Mouse (Mus musculus) forebrain, embryonic 13.5 days (tissue): ENCODE measurements around the gene Tmem131. TPM values are rescaled to one million over a fixed set of nuclear protein-coding genes. Genes with fewer than 3 reads are reported as not detected.

ENCODE experiments used
- ATAC-seq: fragments of 200-750 bp; cut with Nextera tagmentation; 2 replicates; pipeline ENCODE4 v1.8.0; 2017
- H3K27ac ChIP-seq: fragments of 300-500 bp; sonication (generic); 2 replicates; pipeline ENCODE4 v1.5.1; 2015; ENCODE audit warnings: inconsistent platforms, mild to moderate bottlenecking, moderate library complexity
- H3K27me3 ChIP-seq: fragments of 300-500 bp; sonication (generic); 2 replicates; pipeline ENCODE4 v1.6.1; 2015; ENCODE audit warnings: mild to moderate bottlenecking, inconsistent platforms
- H3K36me3 ChIP-seq: fragments of 300-500 bp; sonication (generic); 2 replicates; pipeline ENCODE4 v1.6.1; 2015; ENCODE audit warnings: mild to moderate bottlenecking, inconsistent platforms; ENCODE audit not compliant: poor library complexity, severe bottlenecking
- H3K4me1 ChIP-seq: fragments of 300-500 bp; sonication (generic); 2 replicates; pipeline ENCODE4 v1.6.1; 2015; ENCODE audit warnings: inconsistent platforms
- H3K4me2 ChIP-seq: fragments of 300-500 bp; sonication (generic); 2 replicates; pipeline ENCODE4 v1.6.1; 2015; ENCODE audit warnings: inconsistent platforms, mild to moderate bottlenecking, moderate library complexity
- H3K4me3 ChIP-seq: fragments of 300-500 bp; sonication (generic); 2 replicates; pipeline ENCODE4 v1.5.1; 2015; ENCODE audit warnings: mild to moderate bottlenecking, inconsistent platforms
- H3K9ac ChIP-seq: fragments of 300-500 bp; sonication (generic); 2 replicates; pipeline ENCODE4 v1.6.1; 2015; ENCODE audit warnings: mild to moderate bottlenecking, inconsistent platforms
- H3K9me3 ChIP-seq: fragments of 300-500 bp; sonication (generic); replicated peaks from 2 replicates; pipeline ENCODE4 v1.6.1; 2016; ENCODE audit warnings: inconsistent platforms
- WGBS: fragments of 180-500 bp; shearing (Covaris S2); methylation state at CpG from one replicate; pipeline ENCODE4 v1.1.7; 2015; 5-methylcytosine and 5-hydroxymethylcytosine counted together
- polyA plus RNA-seq: library from polyadenylated mRNA; unstranded; fragments of >200 nt; fragmentation: Nextera tagmentation; extraction: Ambion mirVana; gene quantifications from 2 replicates; pipeline ENCODE4 v1.2.1, GENCODE M21; 2015

The Tmem131 gene
- polyA plus RNA-seq, 1 experiment from 2014 or later = 12.0 TPM

DNA sequence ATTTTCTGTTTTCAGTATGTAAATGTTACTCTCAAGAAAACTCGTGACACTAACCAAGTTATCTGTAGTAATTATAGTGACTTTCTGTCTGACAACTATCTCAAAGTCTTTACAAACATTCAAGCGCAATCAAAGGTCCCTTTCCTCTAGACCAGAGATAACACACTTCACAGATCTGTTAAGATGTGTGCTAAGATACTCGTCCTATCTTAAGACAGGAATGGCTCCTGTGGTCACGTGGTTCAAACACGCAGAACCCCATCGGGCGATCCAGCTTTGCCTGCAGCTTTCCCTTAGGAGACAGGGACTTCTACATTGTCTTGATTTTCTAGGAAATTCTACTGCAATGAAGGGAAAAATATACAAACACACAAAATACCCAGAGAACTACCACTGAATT, 6.9 kb downstream of the Tmem131 start:
- Histone ChIP-seq H3K27me3 (no peaks in the 10 kb centered on the region), H3K4me2 (peak overlapping the region; percentile 86), H3K9me3 (no peaks in the 10 kb centered on the region), H3K27ac (no peak overlapping the region), H3K36me3 (no peaks in the 10 kb centered on the region), H3K9ac (no peak overlapping the region), H3K4me3 (no peak overlapping the region), H3K4me1 (peaks cover 37% of the 10 kb centered on the region)
- 88% methylated on average over 7 of the region's 7 CpGs for WGBS
- no peak for ATAC-seq

DNA sequence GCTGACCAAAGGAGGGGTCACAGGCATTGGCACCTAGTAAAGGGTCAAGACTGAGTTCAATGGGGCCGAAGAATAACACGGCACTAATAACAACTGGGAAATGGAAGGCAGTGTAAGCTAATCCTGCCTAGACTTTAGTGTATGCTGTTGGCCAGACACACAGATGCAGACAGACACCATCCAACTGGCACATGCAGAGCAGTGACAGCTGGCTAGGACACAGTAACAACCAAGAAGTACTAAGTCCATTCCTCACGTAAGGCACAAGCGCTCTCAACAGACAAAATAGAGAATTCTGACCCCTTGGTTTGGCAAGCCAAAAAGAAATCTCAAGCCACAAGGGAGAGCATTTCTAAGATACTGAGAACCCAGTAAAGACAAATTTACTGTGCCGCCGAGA, 8.7 kb downstream of the Tmem131 start:
- Histone ChIP-seq H3K9ac (no peak overlapping the region), H3K27me3 (no peaks in the 10 kb centered on the region), H3K27ac (no peak overlapping the region), H3K36me3 (no peaks in the 10 kb centered on the region), H3K4me3 (no peak overlapping the region), H3K4me2 (no peak overlapping the region), H3K4me1 (peaks cover 33% of the 10 kb centered on the region), H3K9me3 (no peaks in the 10 kb centered on the region)
- 75% methylated on average over 6 of the region's 6 CpGs for WGBS
- ATAC-seq = no peak

DNA sequence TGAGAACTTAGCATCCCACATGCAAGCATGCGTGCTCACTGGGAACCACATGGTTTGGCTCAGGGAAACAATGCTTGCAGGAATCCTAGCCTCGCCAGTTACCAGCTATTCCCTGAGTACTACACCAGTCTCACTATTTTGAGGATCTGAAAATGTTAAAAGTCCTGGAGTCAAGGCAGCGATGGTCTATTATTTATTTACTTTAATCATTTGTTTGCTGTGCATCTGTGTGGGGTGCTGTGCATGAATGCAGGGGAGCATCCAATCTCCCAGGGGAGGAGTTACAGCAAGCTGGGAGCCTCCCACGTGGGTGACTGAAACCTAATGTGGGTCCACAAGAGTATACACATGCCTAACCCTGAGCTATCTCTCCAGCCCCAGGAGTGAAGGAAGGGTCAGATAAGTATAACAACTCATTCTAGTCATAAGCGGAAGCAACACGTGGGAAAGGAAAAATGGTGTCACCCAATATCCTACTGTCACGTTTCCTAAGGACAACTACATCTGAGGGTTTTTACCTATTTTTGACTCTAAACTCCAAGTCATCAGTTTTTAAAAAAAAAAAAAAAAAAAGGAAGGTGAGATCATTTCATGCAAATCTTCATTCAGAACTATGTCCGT, 9.4 kb downstream of the Tmem131 start:
- Histone ChIP-seq H3K27me3 (no peaks in the 10 kb centered on the region), H3K27ac (no peak overlapping the region), H3K4me2 (no peak overlapping the region), H3K4me1 (peaks cover 33% of the 10 kb centered on the region), H3K9me3 (no peaks in the 10 kb centered on the region), H3K9ac (no peak overlapping the region), H3K4me3 (no peak overlapping the region), H3K36me3 (no peaks in the 10 kb centered on the region)
- 85% methylated on average over 8 of the region's 8 CpGs for WGBS
- ATAC-seq = no peak

DNA sequence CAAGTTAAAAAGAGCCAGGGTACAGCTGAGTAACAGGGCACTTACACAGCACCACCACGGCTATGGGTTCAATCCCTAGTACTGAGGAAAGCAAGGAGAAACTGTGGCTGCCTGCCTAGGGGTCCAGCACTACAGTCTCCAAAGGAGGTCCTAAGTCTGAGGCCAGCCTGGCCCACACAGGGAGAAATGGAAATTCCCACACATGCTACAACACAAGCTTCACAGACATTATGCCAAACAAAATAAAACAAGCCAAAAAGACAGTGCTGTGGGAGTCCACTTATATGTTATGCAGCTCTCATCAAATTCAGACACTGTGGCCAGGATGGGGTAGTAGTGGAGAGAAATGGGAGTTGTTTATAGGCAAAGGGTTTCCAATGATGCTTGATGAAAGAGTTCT, 11.2 kb downstream of the Tmem131 start:
- H3K4me2 ChIP-seq = no peak overlapping the region
- WGBS = 100% methylated on average over 1 of the region's 1 CpGs
- no peak overlapping the region for H3K9ac ChIP-seq
- H3K9me3 ChIP-seq = no peaks in the 10 kb centered on the region
- H3K36me3 ChIP-seq = no peaks in the 10 kb centered on the region
- no peak overlapping the region for H3K4me3 ChIP-seq
- no peak for ATAC-seq
- H3K4me1 ChIP-seq = peaks cover 21% of the 10 kb centered on the region
- H3K27ac ChIP-seq = no peak overlapping the region
- no peaks in the 10 kb centered on the region for H3K27me3 ChIP-seq

DNA sequence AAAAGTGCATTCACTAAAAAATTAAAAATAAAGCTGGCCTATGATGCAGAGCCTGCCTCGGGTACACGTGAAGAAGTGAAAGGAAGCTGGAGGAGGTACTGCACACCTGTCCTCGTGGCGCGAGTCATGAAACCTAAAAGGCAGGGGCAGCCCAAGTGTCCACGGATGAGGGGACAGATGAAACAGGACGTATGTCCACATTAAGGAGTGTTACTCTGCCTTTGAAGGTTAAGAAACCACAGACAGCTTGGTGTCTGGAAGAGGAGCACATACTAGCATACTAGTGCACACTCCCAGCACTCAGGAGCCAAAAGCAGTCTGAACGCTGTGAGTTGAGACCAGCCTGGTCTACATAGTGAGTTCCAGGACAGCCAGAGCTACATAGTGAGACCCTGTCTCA, 12.6 kb downstream of the Tmem131 start:
- ATAC-seq = no peak
- Histone ChIP-seq H3K4me2 (no peak overlapping the region), H3K4me3 (no peak overlapping the region), H3K4me1 (peaks cover 13% of the 10 kb centered on the region), H3K27ac (no peak overlapping the region), H3K9ac (no peak overlapping the region), H3K36me3 (no peaks in the 10 kb centered on the region), H3K27me3 (no peaks in the 10 kb centered on the region), H3K9me3 (no peaks in the 10 kb centered on the region)
- 92% methylated on average over 8 of the region's 8 CpGs for WGBS

DNA sequence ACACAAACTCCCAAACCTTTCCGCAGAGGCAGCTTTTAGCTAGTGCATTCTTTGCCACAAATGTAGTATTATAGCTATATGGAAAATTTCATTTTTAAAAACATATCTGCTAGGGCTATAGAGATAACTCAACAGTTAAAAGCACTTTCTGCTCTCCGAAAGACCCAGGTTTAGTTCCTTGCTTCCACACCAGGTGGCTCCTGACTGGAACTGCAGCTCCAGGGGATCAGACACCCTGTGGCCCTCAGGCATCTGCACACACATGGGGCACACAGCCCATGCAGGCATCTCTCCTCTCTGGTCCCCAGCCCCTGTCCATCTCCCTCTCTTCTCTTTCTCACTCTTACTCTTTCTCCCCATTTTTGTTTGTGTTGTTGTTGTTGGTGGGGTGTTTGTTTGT, 13.5 kb downstream of the Tmem131 start:
- no peaks in the 10 kb centered on the region for H3K9me3 ChIP-seq
- no peaks in the 10 kb centered on the region for H3K36me3 ChIP-seq
- H3K27me3 ChIP-seq = no peaks in the 10 kb centered on the region
- no peak for ATAC-seq
- H3K4me3 ChIP-seq = no peak overlapping the region
- H3K9ac ChIP-seq = no peak overlapping the region
- WGBS = 96% methylated on average over 2 of the region's 2 CpGs
- H3K4me1 ChIP-seq = peaks cover 6% of the 10 kb centered on the region
- no peak overlapping the region for H3K4me2 ChIP-seq
- no peak overlapping the region for H3K27ac ChIP-seq

DNA sequence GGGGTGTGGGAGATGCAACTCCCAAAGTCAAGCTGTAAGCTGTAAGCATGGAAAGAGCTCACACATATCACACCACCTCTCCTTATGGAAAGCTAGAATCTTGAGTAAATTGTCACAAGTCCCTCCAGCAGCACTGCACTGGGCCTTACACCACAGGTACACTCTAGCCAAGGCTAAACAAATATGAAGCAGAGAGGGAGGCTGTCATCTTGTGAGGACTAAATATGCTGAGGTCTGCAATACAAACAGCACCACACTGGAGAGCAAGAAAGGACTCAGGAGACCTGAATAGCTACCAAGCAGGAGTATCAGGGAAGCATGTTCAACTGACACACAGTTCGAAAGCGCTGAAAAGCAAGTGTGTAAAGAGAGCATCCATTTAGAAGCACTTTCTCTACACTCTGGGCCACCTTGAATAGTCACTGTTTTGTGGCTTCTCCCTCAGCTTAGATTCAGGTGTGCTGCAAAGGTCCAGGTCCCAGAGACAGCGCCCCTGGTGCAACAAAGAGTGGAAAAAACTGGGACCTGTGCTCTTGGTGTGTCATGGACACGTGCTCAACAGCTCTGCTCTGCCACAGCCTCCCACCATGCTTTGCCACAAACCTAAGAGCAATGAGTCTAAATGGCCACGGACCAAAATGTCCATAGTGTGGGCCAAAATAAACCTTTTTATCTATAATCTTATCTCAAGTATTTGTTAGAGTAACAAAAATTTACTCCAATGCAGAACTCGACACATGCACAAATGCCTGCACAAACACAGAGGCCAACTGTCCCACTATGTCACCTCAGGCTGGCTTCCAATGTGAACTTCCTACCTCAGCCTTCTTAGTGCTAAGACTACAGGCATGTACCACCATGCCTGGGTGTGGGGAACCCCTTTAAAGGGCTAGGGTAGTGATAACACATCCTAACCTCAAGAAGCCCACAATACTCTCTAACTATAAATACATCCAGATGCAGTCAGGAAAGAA, 14.8 kb downstream of the Tmem131 start:
- ATAC-seq = no peak
- no peaks in the 10 kb centered on the region for H3K4me1 ChIP-seq
- no peaks in the 10 kb centered on the region for H3K9me3 ChIP-seq
- no peak overlapping the region for H3K4me2 ChIP-seq
- H3K9ac ChIP-seq = no peak overlapping the region
- no peak overlapping the region for H3K4me3 ChIP-seq
- H3K27ac ChIP-seq = no peak overlapping the region
- WGBS = 95% methylated on average over 6 of the region's 6 CpGs
- H3K36me3 ChIP-seq = no peaks in the 10 kb centered on the region
- no peaks in the 10 kb centered on the region for H3K27me3 ChIP-seq

DNA sequence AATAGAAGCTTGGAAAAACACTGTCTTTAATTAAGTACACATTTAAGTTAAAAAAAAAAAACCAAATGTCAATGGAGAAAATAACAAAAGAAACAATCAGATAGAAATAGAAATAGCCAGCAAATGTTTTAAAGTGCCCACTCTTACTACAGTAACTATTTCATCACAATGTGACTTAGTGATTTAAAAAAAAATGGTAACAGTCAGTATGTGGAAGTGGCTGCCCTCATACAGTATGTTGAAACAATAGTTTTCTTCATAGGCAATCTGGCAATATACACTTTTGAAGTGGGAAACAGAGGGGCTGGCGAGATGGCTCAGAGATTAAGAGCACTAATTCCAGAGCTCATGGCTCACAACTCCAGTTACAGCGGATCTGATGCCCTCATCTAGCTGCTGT, 15.9 kb downstream of the Tmem131 start:
- ATAC-seq = no peak
- H3K4me3 ChIP-seq = no peak overlapping the region
- no peak overlapping the region for H3K4me2 ChIP-seq
- no peaks in the 10 kb centered on the region for H3K9me3 ChIP-seq
- WGBS = 91% methylated on average over 2 of the region's 2 CpGs
- H3K27me3 ChIP-seq = no peaks in the 10 kb centered on the region
- no peak overlapping the region for H3K9ac ChIP-seq
- no peak overlapping the region for H3K27ac ChIP-seq
- no peaks in the 10 kb centered on the region for H3K4me1 ChIP-seq
- no peaks in the 10 kb centered on the region for H3K36me3 ChIP-seq

DNA sequence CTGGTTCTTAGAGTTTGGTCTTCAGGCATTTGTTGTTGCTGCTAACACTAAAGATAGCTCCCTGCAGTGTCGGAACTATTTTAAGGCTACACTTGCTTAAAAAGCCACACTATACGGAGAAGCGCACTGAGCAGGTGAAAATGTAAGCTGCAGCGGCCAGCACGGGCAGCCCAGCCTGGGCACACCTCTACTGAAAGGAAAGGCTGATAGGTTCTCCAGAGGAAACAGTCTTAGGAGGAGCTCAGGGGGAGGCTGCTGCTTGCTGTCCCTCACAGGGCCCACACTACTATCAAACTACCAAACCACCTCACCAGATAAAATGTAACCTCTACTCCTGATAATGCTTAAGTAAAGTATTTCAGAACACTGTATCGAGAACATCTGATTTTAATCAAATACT, 16.7 kb downstream of the Tmem131 start:
- Histone ChIP-seq H3K4me3 (no peak overlapping the region), H3K4me1 (peaks cover 7% of the 10 kb centered on the region), H3K9ac (no peak overlapping the region), H3K4me2 (no peak overlapping the region), H3K27me3 (no peaks in the 10 kb centered on the region), H3K9me3 (no peaks in the 10 kb centered on the region), H3K36me3 (no peaks in the 10 kb centered on the region), H3K27ac (no peak overlapping the region)
- WGBS = 94% methylated on average over 6 of the region's 6 CpGs
- no peak for ATAC-seq

DNA sequence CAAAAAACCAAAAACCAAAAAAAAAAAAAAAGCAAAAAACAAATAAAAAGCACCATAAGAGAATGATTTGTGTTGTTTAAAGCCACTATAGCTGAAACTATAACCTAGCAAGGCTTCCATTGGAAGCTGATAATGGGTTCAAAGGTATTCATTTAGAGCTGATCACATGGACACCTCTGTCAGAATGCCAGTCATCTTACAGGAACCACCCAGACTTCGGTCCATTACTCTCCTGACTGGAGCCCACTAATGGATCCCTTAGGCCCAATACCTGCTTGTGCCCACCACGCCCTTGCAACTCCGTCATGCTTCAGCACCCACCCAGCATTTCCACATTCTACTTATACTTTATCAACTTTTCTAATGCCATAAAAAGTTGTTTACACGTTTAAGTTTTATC, 17.2 kb downstream of the Tmem131 start:
- Histone ChIP-seq H3K36me3 (no peaks in the 10 kb centered on the region), H3K9me3 (no peaks in the 10 kb centered on the region), H3K4me3 (no peak overlapping the region), H3K27ac (no peak overlapping the region), H3K4me1 (peaks cover 12% of the 10 kb centered on the region), H3K4me2 (no peak overlapping the region), H3K27me3 (no peaks in the 10 kb centered on the region), H3K9ac (no peak overlapping the region)
- no peak for ATAC-seq
- WGBS = 94% methylated on average over 4 of the region's 4 CpGs

DNA sequence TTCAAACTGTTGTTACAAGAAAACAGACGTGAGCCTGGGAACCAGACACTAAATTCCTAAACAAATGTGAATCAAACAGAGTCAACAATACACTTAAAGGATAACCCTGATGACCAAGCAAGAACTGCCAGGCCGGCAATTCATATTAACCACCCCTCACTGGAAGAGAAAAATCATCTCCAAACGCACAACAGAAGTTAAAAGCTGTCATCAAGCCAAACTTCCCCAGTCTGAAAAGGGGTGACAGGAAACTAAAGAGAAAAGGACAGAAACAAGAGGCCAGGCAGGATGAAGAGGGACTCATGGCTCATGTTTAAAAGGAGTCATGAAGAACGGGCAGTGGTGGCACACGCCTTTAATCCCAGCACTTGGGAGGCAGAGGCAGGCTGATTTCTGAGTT, 17.7 kb downstream of the Tmem131 start:
- Histone ChIP-seq H3K4me3 (no peak overlapping the region), H3K9me3 (no peaks in the 10 kb centered on the region), H3K36me3 (no peaks in the 10 kb centered on the region), H3K9ac (no peak overlapping the region), H3K27me3 (no peaks in the 10 kb centered on the region), H3K4me1 (peaks cover 14% of the 10 kb centered on the region), H3K4me2 (no peak overlapping the region), H3K27ac (no peak overlapping the region)
- no peak for ATAC-seq
- WGBS = 79% methylated on average over 5 of the region's 5 CpGs

DNA sequence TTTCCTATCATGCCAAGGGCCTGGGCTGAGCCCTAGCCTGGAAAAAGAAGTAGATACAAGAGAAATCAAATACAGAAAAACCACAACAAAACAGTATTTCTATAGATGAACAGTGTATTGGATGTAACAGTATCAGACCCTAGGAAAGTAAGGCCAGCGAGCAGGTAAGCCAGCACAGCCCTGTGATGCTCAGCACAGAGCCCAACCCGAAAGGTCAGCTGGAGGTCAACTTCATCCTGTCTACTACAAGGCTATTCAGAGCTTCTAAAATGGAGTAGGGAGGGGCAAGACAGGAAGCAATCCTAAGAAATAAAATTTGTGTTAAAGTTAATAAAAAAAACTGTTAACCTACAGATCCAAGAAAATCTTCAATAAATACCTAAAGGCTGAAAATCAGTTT, 18.6 kb downstream of the Tmem131 start:
- H3K27ac ChIP-seq = no peak overlapping the region
- no peak for ATAC-seq
- no peak overlapping the region for H3K4me3 ChIP-seq
- H3K36me3 ChIP-seq = no peaks in the 10 kb centered on the region
- no peaks in the 10 kb centered on the region for H3K9me3 ChIP-seq
- H3K27me3 ChIP-seq = no peaks in the 10 kb centered on the region
- H3K4me1 ChIP-seq = peaks cover 23% of the 10 kb centered on the region
- no peak overlapping the region for H3K4me2 ChIP-seq
- no peak overlapping the region for H3K9ac ChIP-seq
- 88% methylated on average over 2 of the region's 2 CpGs for WGBS
